In the genomic region with DNA sequence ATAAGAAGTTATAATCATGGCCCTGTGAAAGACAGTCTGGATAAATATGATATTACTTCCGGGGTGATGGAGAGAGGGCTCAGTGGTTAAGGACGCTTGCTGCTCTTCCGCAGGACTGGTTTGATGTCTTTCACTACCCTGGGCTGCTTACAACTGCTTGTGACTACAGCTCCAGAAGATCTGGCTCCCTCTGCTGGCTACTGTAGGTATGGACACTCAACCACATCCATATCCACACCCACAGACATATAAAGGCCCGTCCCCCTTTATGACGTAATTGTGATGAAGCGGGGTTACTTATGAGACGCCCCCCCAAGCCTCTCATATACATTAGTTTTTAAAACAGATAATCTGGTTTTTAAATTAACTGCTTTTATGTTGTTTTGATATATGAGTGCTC, we compare ENCODE assay signal across 7 mouse cellular contexts. TPM values are rescaled to one million over a fixed set of nuclear protein-coding genes. Genes with fewer than 3 reads are reported as not detected.
DNase-seq lines count a peak whose midpoint lies in the region; ATAC-seq lines count a peak whose summit lies in the region.

No protein-coding gene starts in this region.

- ATAC-seq in inflammation-experienced regulatory T-cells, adult 6 months, result peak; percentile 92
- ATAC-seq in megakaryocyte progenitor cell, adult 5-6 weeks (replicated peaks; ENCODE audit: poor library complexity), result peak; percentile 99

- peak; percentile 71 to 92 for DNase-seq in adrenal gland, adult (ENCODE audit: inconsistent age in 2 of 2, low spot score in 1 of 2)
- DNase-seq in cerebellum, postnatal 4 days (ENCODE audit: low spot score in 2 of 2), result peak; percentile 61 to 80
- peak; percentile 51 to 58 for DNase-seq in gastrocnemius, adult 8-10 months (ENCODE audit: low spot score in 2 of 2)
- peak; percentile 28 to 87 for DNase-seq in left cerebral cortex, adult 9 months (ENCODE audit: low spot score in 2 of 2)
- peak; percentile 81 for DNase-seq in right cerebral cortex, postnatal 4 days

RNA-seq across cellular contexts. Expression of a gene that starts 15.4 kb away (rescaled TPM):
- total RNA-seq in gastrocnemius, adult 8-10 months (2022), result 10 to 100 TPM; 17.4 to 20.6 (median 18.7) TPM
- polyA plus RNA-seq in inflammation-experienced regulatory T-cells, adult 6 months (2017; shearing (Covaris generic)), result 10 to 100 TPM; 12.9 to 16.1 (median 14.1) TPM
- total RNA-seq in megakaryocyte progenitor cell, adult 5-6 weeks (2015), result 28.2 and 30.0 TPM in 2 replicates
- total RNA-seq in megakaryocyte progenitor cell, adult 5-6 weeks (2017), result 13.0 and 15.3 TPM in 2 replicates

RNA-seq across cellular contexts. Expression of a gene that starts 40.2 kb away (rescaled TPM):
- total RNA-seq in gastrocnemius, adult 8-10 months (2022), result 1 to 10 TPM; 2.6 to 4.6 (median 4.0) TPM
- polyA plus RNA-seq in inflammation-experienced regulatory T-cells, adult 6 months (2017; shearing (Covaris generic)), result 1 to 10 TPM; 5.3 to 9.5 (median 5.4) TPM
- total RNA-seq in megakaryocyte progenitor cell, adult 5-6 weeks (2015), result 2.5 and 2.7 TPM in 2 replicates
- 3.5 TPM in 2 replicates for total RNA-seq in megakaryocyte progenitor cell, adult 5-6 weeks (2017)

Comparison
In these comparisons a context has a peak if more than half of its experiments do, and no peak if none do; other contexts are left out.
1. Peak in every context shown above with its lines: DNase-seq and ATAC-seq.